Mouse (Mus musculus): ENCODE results near the gene Rabepk.
"Not testable (repeated sequence)": the region's sequence is repeated elsewhere in the genome, so short reads cannot be mapped to it uniquely, and the experiment has no call there.

The Rabepk gene

GRCm38 (mm10) chr2:34799357-34800256, at the start of gene Rabepk:
Gene Rabepk (minus strand): TSS chr2:34799912.
- DNase-seq: peak; percentile 83 to 89

GRCm38 (mm10) chr2:34847702-34848101, 48.0 kb upstream of the Rabepk start:
- DNase-seq: no peak

- DNase-seq: no peak
Measured at GRCm38 (mm10) chr2:34843211-34843939, 43.7 kb upstream of the Rabepk start.

- no peak for DNase-seq
Measured at GRCm38 (mm10) chr2:34841706-34842105, 42.0 kb upstream of the Rabepk start.

- not testable (repeated sequence) for DNase-seq
Measured at GRCm38 (mm10) chr2:34840143-34840542, 40.4 kb upstream of the Rabepk start.

- no peak for DNase-seq
Measured at GRCm38 (mm10) chr2:34835669-34836068, 36.0 kb upstream of the Rabepk start.

- DNase-seq: no peak
Measured at GRCm38 (mm10) chr2:34833624-34834023, 33.9 kb upstream of the Rabepk start.

- not testable (repeated sequence) for DNase-seq
Measured at GRCm38 (mm10) chr2:34832766-34833457, 33.2 kb upstream of the Rabepk start, which contains the start of gene Gm34653. Gene Gm34653 (plus strand): TSS chr2:34833007.

GRCm38 (mm10) chr2:34830066-34830465, 30.4 kb upstream of the Rabepk start:
- DNase-seq: not testable (repeated sequence)

GRCm38 (mm10) chr2:34828026-34828425, 28.3 kb upstream of the Rabepk start:
- DNase-seq: no peak

- DNase-seq: no peak
Measured at GRCm38 (mm10) chr2:34827591-34827990, 27.9 kb upstream of the Rabepk start.

- DNase-seq: no peak
Measured at GRCm38 (mm10) chr2:34826460-34827231, 26.9 kb upstream of the Rabepk start.

GRCm38 (mm10) chr2:34825827-34826459, 26.2 kb upstream of the Rabepk start, which contains the start of gene Fbxw2:
Gene Fbxw2 (minus strand): TSS chr2:34826311.
- peak; percentile 96 to 97 for DNase-seq

GRCm38 (mm10) chr2:34818492-34818891, 18.8 kb upstream of the Rabepk start:
- DNase-seq: no peak

GRCm38 (mm10) chr2:34815893-34816292, 16.2 kb upstream of the Rabepk start:
- not testable (repeated sequence) for DNase-seq

- DNase-seq: no peak
Measured at GRCm38 (mm10) chr2:34812706-34813105, 13.0 kb upstream of the Rabepk start.

GRCm38 (mm10) chr2:34810775-34811174, 11.1 kb upstream of the Rabepk start:
- no peak for DNase-seq

- DNase-seq: no peak
Measured at GRCm38 (mm10) chr2:34809568-34809967, 9.9 kb upstream of the Rabepk start.

GRCm38 (mm10) chr2:34808057-34808456, 8.3 kb upstream of the Rabepk start:
- no peak for DNase-seq

- DNase-seq: no peak
Measured at GRCm38 (mm10) chr2:34805364-34805950, 5.7 kb upstream of the Rabepk start.

GRCm38 (mm10) chr2:34804815-34805214, 5.1 kb upstream of the Rabepk start:
- peak; percentile 24 to 47 for DNase-seq

All from cerebellum, postnatal 10 days (tissue).